Mouse (Mus musculus) embryo, embryonic 9.5 days (tissue): ENCODE data around the gene Olfr61.
A peak's percentile ranks its signal among the peaks of the same experiment; 100 is the strongest.
"Not testable (repeated sequence)": the region's sequence is repeated elsewhere in the genome, so short reads cannot be mapped to it uniquely, and the experiment has no call there.

ENCODE experiments used
- DNase-seq: peaks from one replicate; pipeline ENCODE4 v3.0.0-alpha.2; 2017; ENCODE audit errors: extremely low spot score

Gene Olfr61

DNA sequence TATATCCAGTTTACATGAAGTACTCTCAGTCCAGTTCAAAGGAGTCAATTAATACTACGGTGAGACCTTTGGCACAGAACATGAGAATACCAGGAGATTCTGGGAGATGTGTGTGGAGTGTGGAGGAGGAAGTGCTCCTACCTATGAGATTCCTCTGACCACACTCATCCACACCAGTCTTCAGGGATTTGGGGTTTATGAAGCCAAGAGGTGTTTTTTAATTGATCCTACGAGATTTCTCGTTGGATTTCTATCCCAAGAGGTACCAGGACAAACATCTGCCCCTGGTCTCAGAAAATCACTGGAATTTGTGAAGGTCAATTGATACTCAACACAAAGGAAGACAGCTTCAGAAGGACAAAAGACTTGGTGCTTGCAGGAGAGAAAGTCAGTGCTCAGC is at the start of gene Olfr61:
Gene Olfr61, plus strand, starts transcription at position 301 of the 400 bp plus-strand sequence.
- DNase-seq, result not testable (repeated sequence)

DNA sequence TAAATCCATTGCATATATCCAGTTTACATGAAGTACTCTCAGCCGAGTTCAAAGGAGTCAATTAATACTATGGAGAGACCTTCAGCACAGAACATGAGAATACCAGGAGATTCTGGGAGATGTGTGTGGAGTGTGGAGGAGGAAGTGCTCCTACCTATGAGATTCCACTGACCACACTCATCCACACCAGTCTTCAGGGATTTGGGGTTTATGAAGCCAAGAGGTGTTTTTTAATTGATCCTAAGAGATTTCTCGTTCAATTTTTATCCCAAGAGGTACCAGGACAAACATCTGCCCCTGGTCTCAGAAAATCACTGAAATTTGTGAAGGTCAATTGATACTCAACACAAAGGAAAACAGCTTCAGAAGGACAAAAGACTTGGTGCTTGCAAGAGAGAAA is 27.8 kb upstream of the Olfr61 start, which contains the start of gene Olfr46:
Gene Olfr46, plus strand, starts transcription at position 301 of the 400 bp plus-strand sequence.
- not testable (repeated sequence) for DNase-seq

GRCm38 (mm10) chr7:140630559-140630958 is 1.8 kb downstream of the Olfr61 start:
- DNase-seq, result no peak

DNA sequence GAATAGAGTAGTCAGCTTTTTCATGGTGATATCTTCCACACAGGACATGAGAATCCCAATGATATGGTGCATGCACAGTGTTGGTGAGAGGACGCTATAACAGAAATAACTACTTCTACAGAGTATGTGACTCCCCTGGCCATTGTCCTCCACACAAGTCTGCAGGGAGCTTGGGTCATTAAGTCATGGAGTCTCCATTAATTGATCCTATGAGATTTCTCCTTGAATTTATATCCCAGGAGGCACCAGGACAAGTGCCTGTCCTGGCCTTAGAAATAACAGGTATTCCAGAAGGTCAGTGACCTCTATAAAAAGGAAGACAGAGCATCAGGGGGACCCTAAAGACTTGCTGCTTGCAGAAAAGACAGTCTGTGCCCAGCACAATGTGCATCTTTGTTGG is 17.4 kb downstream of the Olfr61 start, which contains the start of gene Olfr53:
Gene Olfr53, plus strand, starts transcription at position 301 of the 400 bp plus-strand sequence.
- DNase-seq, result no peak

DNA sequence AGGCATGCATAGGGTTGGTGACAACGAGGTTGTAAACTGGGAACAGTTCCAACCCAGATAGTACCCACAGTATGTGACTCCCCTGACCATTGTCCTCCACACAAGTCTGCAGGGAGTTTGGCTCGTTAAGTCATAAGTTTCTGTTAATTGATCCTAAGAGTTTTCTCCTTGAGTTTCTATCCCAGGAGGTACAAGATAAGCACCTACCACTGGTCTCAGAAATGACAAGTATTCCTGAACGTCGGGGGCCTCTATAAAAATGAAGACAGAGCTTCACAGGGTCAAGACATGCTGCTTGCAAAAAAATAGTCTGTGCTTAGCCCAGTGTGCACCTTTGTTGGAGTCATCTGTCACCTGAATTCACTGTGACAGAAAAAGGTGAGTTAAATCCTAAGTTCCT is 30.9 kb downstream of the Olfr61 start, which contains the start of gene Olfr539:
Gene Olfr539, plus strand, starts transcription at position 301 of the 400 bp plus-strand sequence.
- no peak for DNase-seq

GRCm38 (mm10) chr7:140670693-140671092 is 41.9 kb downstream of the Olfr61 start:
- DNase-seq, result not testable (repeated sequence)

GRCm38 (mm10) chr7:140675863-140676262 is 47.1 kb downstream of the Olfr61 start:
- peak; percentile 5 for DNase-seq

DNA sequence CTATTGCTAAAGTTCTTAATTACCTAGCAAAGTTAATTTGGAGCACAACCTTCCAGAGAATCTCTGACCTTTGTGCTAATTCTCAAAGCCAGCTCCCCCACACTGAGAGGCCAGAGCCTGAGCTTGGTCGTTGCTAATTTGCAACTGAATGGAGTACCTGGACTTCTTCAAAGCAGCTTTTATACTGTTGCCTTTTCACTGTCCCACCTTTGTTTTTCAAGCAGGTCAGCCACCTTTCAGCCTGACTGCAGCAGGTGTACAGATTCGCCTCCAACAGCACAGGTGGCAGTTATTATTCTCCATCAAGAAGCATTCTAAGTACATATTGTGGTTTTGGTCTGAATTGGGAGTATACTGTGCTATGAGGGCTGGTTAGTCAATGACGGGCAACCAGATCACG is 50.8 kb downstream of the Olfr61 start:
- not testable (repeated sequence) for DNase-seq

- DNase-seq, result no peak
Measured at GRCm38 (mm10) chr7:140681651-140682050, 52.9 kb downstream of the Olfr61 start, which contains the start of gene Olfr45. TSS of gene Olfr45 (plus strand) at chr7:140681951.
